Mouse (Mus musculus): ENCODE measurements at regions not wholly inside any gene's neighbourhood (a gene's known extent, or its start where the extent isn't known, plus 50 kb on each side); places are given as distances from the start of the nearest gene placed in this dataset.
A peak's percentile ranks its signal among the peaks of the same experiment; 100 is the strongest.

GRCm38 (mm10) chr15:63662183-63662582 is 182.8 kb downstream of the Gsdmc2 start:
- Histone ChIP-seq H3K4me3 (no peak overlapping the region), H3K27me3 (ENCODE audit: low read depth, poor library complexity, severe bottlenecking) (no peaks in the 10 kb centered on the region), H3K36me3 (no peaks in the 10 kb centered on the region), H3K4me1 (no peaks in the 10 kb centered on the region), H3K9me3 (replicated peaks) (no peaks in the 10 kb centered on the region), H3K27ac (replicated peaks) (no peak overlapping the region)
- no peak for DNase-seq (ENCODE audit: low spot score)
- 67% methylated on average over 3 of the region's 3 CpGs for WGBS

- 85% methylated on average over 9 of the region's 9 CpGs for WGBS
- no peak for DNase-seq (ENCODE audit: low spot score)
- H3K9me3 ChIP-seq (replicated peaks), result no peaks in the 10 kb centered on the region
Measured at GRCm38 (mm10) chr15:63658031-63658521, 186.9 kb downstream of the Gsdmc2 start.

GRCm38 (mm10) chr15:63652216-63652961 is 192.6 kb downstream of the Gsdmc2 start:
- H3K36me3 ChIP-seq, result no peaks in the 10 kb centered on the region
- DNase-seq (ENCODE audit: low spot score), result peak; percentile 77
- H3K4me1 ChIP-seq, result 0 out of 2 replicates have a peak, but pooled peaks cover 3% of the 10 kb centered on the region
- WGBS, result 42% methylated on average over 11 of the region's 11 CpGs
- no peak overlapping the region for H3K4me3 ChIP-seq
- peaks cover 18% of the 10 kb centered on the region for H3K27me3 ChIP-seq (ENCODE audit: low read depth, poor library complexity, severe bottlenecking)
- H3K9me3 ChIP-seq (replicated peaks), result no peaks in the 10 kb centered on the region
- no peak overlapping the region for H3K27ac ChIP-seq (replicated peaks)

More at GRCm38 (mm10) chr15:63658031-63658521, 186.9 kb downstream of the Gsdmc2 start:
- H3K27me3 ChIP-seq (ENCODE audit: low read depth, poor library complexity, severe bottlenecking), result peaks cover 4% of the 10 kb centered on the region; the same call in 1 of the 2 replicates
- H3K4me3 ChIP-seq, result no peak overlapping the region
- H3K36me3 ChIP-seq, result no peaks in the 10 kb centered on the region
- no peaks in the 10 kb centered on the region for H3K4me1 ChIP-seq
- H3K27ac ChIP-seq (replicated peaks), result no peak overlapping the region

GRCm38 (mm10) chr15:63651120-63651519 is 193.9 kb downstream of the Gsdmc2 start:
- WGBS, result 92% methylated on average over 7 of the region's 7 CpGs
- peaks cover 18% of the 10 kb centered on the region for H3K27me3 ChIP-seq (ENCODE audit: low read depth, poor library complexity, severe bottlenecking)
- no peaks in the 10 kb centered on the region for H3K36me3 ChIP-seq
- DNase-seq (ENCODE audit: low spot score), result no peak
- no peak overlapping the region for H3K27ac ChIP-seq (replicated peaks)
- H3K4me1 ChIP-seq, result 0 out of 2 replicates have a peak, but pooled peaks cover 3% of the 10 kb centered on the region
- H3K4me3 ChIP-seq, result no peak overlapping the region
- no peaks in the 10 kb centered on the region for H3K9me3 ChIP-seq (replicated peaks)

- Histone ChIP-seq H3K36me3 (no peaks in the 10 kb centered on the region), H3K27ac (replicated peaks) (no peak overlapping the region), H3K27me3 (ENCODE audit: low read depth, poor library complexity, severe bottlenecking) (peaks cover 14% of the 10 kb centered on the region), H3K9me3 (replicated peaks) (no peaks in the 10 kb centered on the region), H3K4me1 (0 out of 2 replicates have a peak, but pooled peaks cover 3% of the 10 kb centered on the region), H3K4me3 (no peak overlapping the region)
- WGBS, result 85% methylated on average over 12 of the region's 12 CpGs
- DNase-seq (ENCODE audit: low spot score), result no peak
Measured at GRCm38 (mm10) chr15:63648142-63648989, 196.6 kb downstream of the Gsdmc2 start.

- H3K9me3 ChIP-seq (replicated peaks), result no peaks in the 10 kb centered on the region
- H3K4me3 ChIP-seq, result no peak overlapping the region
- no peaks in the 10 kb centered on the region for H3K27me3 ChIP-seq (ENCODE audit: low read depth, poor library complexity, severe bottlenecking)
- no peak for DNase-seq (ENCODE audit: low spot score)
- no peak overlapping the region for H3K27ac ChIP-seq (replicated peaks)
- H3K4me1 ChIP-seq, result no peaks in the 10 kb centered on the region
- H3K36me3 ChIP-seq, result no peaks in the 10 kb centered on the region
Measured at GRCm38 (mm10) chr15:63624814-63625213, 220.2 kb downstream of the Gsdmc2 start.

GRCm38 (mm10) chr15:63624249-63624648 is 220.7 kb downstream of the Gsdmc2 start:
- 65% methylated on average over 2 of the region's 2 CpGs for WGBS
- DNase-seq (ENCODE audit: low spot score), result no peak
- no peaks in the 10 kb centered on the region for H3K9me3 ChIP-seq (replicated peaks)

GRCm38 (mm10) chr15:63616506-63617208 is 228.3 kb downstream of the Gsdmc2 start:
- H3K27ac ChIP-seq (replicated peaks), result no peak overlapping the region
- H3K4me1 ChIP-seq, result no peaks in the 10 kb centered on the region
- no peaks in the 10 kb centered on the region for H3K36me3 ChIP-seq
- 83% methylated on average over 8 of the region's 8 CpGs for WGBS
- DNase-seq (ENCODE audit: low spot score), result no peak
- H3K4me3 ChIP-seq, result no peak overlapping the region
- no peaks in the 10 kb centered on the region for H3K9me3 ChIP-seq (replicated peaks)
- no peaks in the 10 kb centered on the region for H3K27me3 ChIP-seq (ENCODE audit: low read depth, poor library complexity, severe bottlenecking)

More at GRCm38 (mm10) chr15:63624249-63624648, 220.7 kb downstream of the Gsdmc2 start:
- no peaks in the 10 kb centered on the region for H3K36me3 ChIP-seq
- no peaks in the 10 kb centered on the region for H3K4me1 ChIP-seq
- no peak overlapping the region for H3K4me3 ChIP-seq
- H3K27me3 ChIP-seq (ENCODE audit: low read depth, poor library complexity, severe bottlenecking), result no peaks in the 10 kb centered on the region
- H3K27ac ChIP-seq (replicated peaks), result no peak overlapping the region

GRCm38 (mm10) chr15:63614191-63614590 is 230.8 kb downstream of the Gsdmc2 start:
- no peak overlapping the region for H3K27ac ChIP-seq (replicated peaks)
- no peaks in the 10 kb centered on the region for H3K36me3 ChIP-seq
- H3K9me3 ChIP-seq (replicated peaks), result no peaks in the 10 kb centered on the region
- H3K4me3 ChIP-seq, result no peak overlapping the region
- no peak for DNase-seq (ENCODE audit: low spot score)
- WGBS, result 86% methylated on average over 2 of the region's 2 CpGs
- no peaks in the 10 kb centered on the region for H3K4me1 ChIP-seq
- H3K27me3 ChIP-seq (ENCODE audit: low read depth, poor library complexity, severe bottlenecking), result no peaks in the 10 kb centered on the region

GRCm38 (mm10) chr15:63613120-63613519 is 231.9 kb downstream of the Gsdmc2 start:
- Histone ChIP-seq H3K27me3 (ENCODE audit: low read depth, poor library complexity, severe bottlenecking) (no peaks in the 10 kb centered on the region), H3K4me3 (no peak overlapping the region), H3K27ac (replicated peaks) (no peak overlapping the region), H3K9me3 (replicated peaks) (no peaks in the 10 kb centered on the region), H3K36me3 (no peaks in the 10 kb centered on the region), H3K4me1 (no peaks in the 10 kb centered on the region)
- 84% methylated on average over 1 of the region's 1 CpGs for WGBS
- DNase-seq (ENCODE audit: low spot score), result no peak

GRCm38 (mm10) chr15:63611161-63611560 is 233.8 kb downstream of the Gsdmc2 start:
- H3K9me3 ChIP-seq (replicated peaks), result no peaks in the 10 kb centered on the region
- no peak overlapping the region for H3K27ac ChIP-seq (replicated peaks)
- H3K4me3 ChIP-seq, result no peak overlapping the region
- H3K27me3 ChIP-seq (ENCODE audit: low read depth, poor library complexity, severe bottlenecking), result no peaks in the 10 kb centered on the region
- no peaks in the 10 kb centered on the region for H3K36me3 ChIP-seq
- DNase-seq (ENCODE audit: low spot score), result no peak
- 80% methylated on average over 3 of the region's 3 CpGs for WGBS
- H3K4me1 ChIP-seq, result no peaks in the 10 kb centered on the region

- H3K27me3 ChIP-seq (ENCODE audit: low read depth, poor library complexity, severe bottlenecking), result no peaks in the 10 kb centered on the region
- H3K4me1 ChIP-seq, result no peaks in the 10 kb centered on the region
- H3K4me3 ChIP-seq, result no peak overlapping the region
- no peaks in the 10 kb centered on the region for H3K36me3 ChIP-seq
- 91% methylated on average over 8 of the region's 8 CpGs for WGBS
- H3K9me3 ChIP-seq (replicated peaks), result no peaks in the 10 kb centered on the region
- no peak overlapping the region for H3K27ac ChIP-seq (replicated peaks)
- no peak for DNase-seq (ENCODE audit: low spot score)
Measured at GRCm38 (mm10) chr15:63603100-63603714, 241.8 kb downstream of the Gsdmc2 start.

All from midbrain, embryonic 10.5 days (tissue).